Mouse (Mus musculus) intestine, postnatal 0 days (tissue): ENCODE measurements around the gene Gm3415. TPM values are rescaled to one million over a fixed set of nuclear protein-coding genes. Genes with fewer than 3 reads are reported as not detected.
"Not testable (repeated sequence)": the region's sequence is repeated elsewhere in the genome, so short reads cannot be mapped to it uniquely, and the experiment has no call there.

ENCODE experiments used
- ATAC-seq: fragments of 200-750 bp; cut with Nextera tagmentation; 2 replicates; pipeline ENCODE4 v1.8.0; 2017; ENCODE audit warnings: mild to moderate bottlenecking, moderate TSS enrichment, moderate library complexity
- H3K27ac ChIP-seq: fragments of 300-500 bp; sonication (generic); 2 replicates; pipeline ENCODE4 v1.5.1; 2014; ENCODE audit warnings: mild to moderate bottlenecking, low read depth, low read length, moderate library complexity
- H3K27me3 ChIP-seq: fragments of 300-500 bp; sonication (generic); replicated peaks from 2 replicates; pipeline ENCODE4 v1.6.1; 2014; ENCODE audit warnings: low read length, mixed read lengths; ENCODE audit not compliant: control insufficient read depth, insufficient read depth
- H3K36me3 ChIP-seq: fragments of 300-500 bp; sonication (generic); 2 replicates; pipeline ENCODE4 v1.6.1; 2014; ENCODE audit warnings: mild to moderate bottlenecking, moderate library complexity; ENCODE audit not compliant: control insufficient read depth, insufficient read depth
- H3K4me1 ChIP-seq: fragments of 300-500 bp; sonication (generic); replicated peaks from 2 replicates; pipeline ENCODE4 v1.6.1; 2014; ENCODE audit warnings: antibody characterized with exemption, low read length, mixed read lengths; ENCODE audit not compliant: control insufficient read depth, insufficient read depth
- H3K4me2 ChIP-seq: fragments of 300-500 bp; sonication (generic); replicated peaks from 2 replicates; pipeline ENCODE4 v1.6.1; 2014; ENCODE audit warnings: low read depth, mild to moderate bottlenecking, moderate library complexity
- H3K4me3 ChIP-seq: fragments of 300-500 bp; sonication (generic); 2 replicates; pipeline ENCODE4 v1.5.1; 2014; ENCODE audit warnings: low read depth, low read length
- H3K9ac ChIP-seq: fragments of 300-500 bp; sonication (generic); 2 replicates; pipeline ENCODE4 v1.6.1; 2014; ENCODE audit warnings: mild to moderate bottlenecking, low read depth, low read length
- H3K9me3 ChIP-seq: fragments of 300-500 bp; sonication (generic); 2 replicates; pipeline ENCODE4 v1.6.1; 2016; ENCODE audit warnings: mixed run types; ENCODE audit not compliant: control insufficient read depth
- CTCF ChIP-seq: sonication (generic); IDR thresholded peaks from 2 replicates; pipeline ENCODE4 v1.5.1; 2016; ENCODE audit warnings: low read depth, mild to moderate bottlenecking, control low read depth, antibody characterized with exemption, moderate library complexity
- WGBS: fragments of 180-500 bp; shearing (Covaris S2); extraction: QIAGEN DNeasy Blood & Tissue Kit; methylation state at CpG from one replicate; pipeline ENCODE4 v1.1.7; 2014; 5-methylcytosine and 5-hydroxymethylcytosine counted together
- polyA plus RNA-seq: library from polyadenylated mRNA; unstranded; fragments of >200 nt; fragmentation: Nextera tagmentation; extraction: Ambion mirVana; gene quantifications from 2 replicates; pipeline ENCODE4 v1.2.1, GENCODE M21; 2015

Gm3415 gene
- polyA plus RNA-seq: not detected in 2 replicates

- not testable (repeated sequence) for H3K9me3 ChIP-seq, ATAC-seq, H3K27me3 ChIP-seq, H3K36me3 ChIP-seq, H3K9ac ChIP-seq, H3K27ac ChIP-seq, H3K4me2 ChIP-seq, H3K4me1 ChIP-seq, H3K4me3 ChIP-seq
- no CpG with 5 or more reads among the region's 3 CpGs for WGBS
These were observed at the start of gene Gm3415 for GRCm38 (mm10) chr5:146555836-146556235. Gene Gm3415, plus strand, starts transcription at chr5:146556136.

DNA sequence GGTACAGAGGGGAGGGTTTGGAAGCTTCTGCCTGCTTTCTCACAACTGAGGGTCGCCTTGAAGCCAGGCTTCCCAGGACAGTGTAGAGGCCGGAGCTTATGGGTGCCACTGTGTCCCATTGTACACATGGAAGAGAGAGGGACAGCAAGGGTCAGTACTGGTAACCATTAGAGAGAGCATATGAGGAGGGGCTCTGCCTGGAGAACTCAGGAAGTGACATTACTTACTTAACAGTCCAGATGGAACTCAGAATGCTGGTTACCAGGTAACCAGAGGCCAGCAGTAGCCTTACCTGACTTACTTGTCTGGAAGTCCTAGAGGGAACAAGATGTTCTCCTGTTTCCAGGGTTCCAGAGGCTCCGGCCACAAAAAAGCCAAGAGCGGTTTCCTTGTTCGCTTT lies 42.1 kb upstream of the Gm3415 start, which contains the start of gene Gm3402:
TSS of gene Gm3402 (plus strand) at position 301 of the 400 bp plus-strand sequence.
- H3K9ac ChIP-seq, H3K36me3 ChIP-seq, H3K4me2 ChIP-seq, H3K27me3 ChIP-seq, ATAC-seq, H3K4me3 ChIP-seq, H3K27ac ChIP-seq, H3K9me3 ChIP-seq, H3K4me1 ChIP-seq: not testable (repeated sequence)
- no CpG with 5 or more reads among the region's 5 CpGs for WGBS

DNA sequence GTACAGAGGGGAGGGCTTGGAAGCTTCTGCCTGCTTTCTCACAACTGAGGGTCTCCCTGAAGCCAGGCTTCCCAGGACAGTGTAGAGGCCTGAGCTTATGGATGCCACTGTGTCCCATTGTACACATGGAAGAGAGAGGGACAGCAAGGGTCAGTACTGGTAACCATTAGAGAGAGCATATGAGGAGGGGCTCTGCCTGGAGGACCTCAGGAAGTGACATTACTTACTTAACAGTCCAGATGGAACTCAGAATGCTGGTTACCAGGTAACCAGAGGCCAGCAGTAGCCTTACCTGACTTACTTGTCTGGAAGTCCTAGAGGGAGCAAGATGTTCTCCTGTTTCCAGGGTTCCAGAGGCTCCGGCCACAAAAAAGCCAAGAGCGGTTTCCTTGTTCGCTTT lies 30.4 kb upstream of the Gm3415 start, which contains the start of gene Gm3404:
TSS of gene Gm3404 (plus strand) at position 301 of the 400 bp plus-strand sequence.
- not testable (repeated sequence) for H3K27me3 ChIP-seq, H3K27ac ChIP-seq, H3K4me1 ChIP-seq, H3K4me2 ChIP-seq, H3K36me3 ChIP-seq, H3K9ac ChIP-seq, H3K4me3 ChIP-seq, H3K9me3 ChIP-seq, ATAC-seq
- WGBS: no CpG with 5 or more reads among the region's 3 CpGs

DNA sequence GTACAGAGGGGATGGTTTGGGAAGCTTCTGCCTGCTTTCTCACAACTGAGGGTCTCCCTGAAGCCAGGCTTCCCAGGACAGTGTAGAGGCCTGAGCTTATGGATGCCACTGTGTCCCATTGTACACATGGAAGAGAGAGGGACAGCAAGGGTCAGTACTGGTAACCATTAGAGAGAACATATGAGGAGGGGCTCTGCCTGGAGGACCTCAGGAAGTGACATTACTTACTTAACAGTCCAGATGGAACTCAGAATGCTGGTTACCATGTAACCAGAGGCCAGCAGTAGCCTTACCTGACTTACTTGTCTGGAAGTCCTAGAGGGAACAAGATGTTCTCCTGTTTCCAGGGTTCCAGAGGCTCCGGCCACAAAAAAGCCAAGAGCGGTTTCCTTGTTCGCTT lies 18.6 kb upstream of the Gm3415 start, which contains the start of gene Gm3409:
TSS of gene Gm3409 (plus strand) at position 301 of the 400 bp plus-strand sequence.
- 93% methylated on average over 3 of the region's 3 CpGs for WGBS
- not testable (repeated sequence) for H3K36me3 ChIP-seq, H3K27ac ChIP-seq, H3K4me2 ChIP-seq, ATAC-seq, H3K4me3 ChIP-seq, H3K9me3 ChIP-seq, H3K9ac ChIP-seq, H3K27me3 ChIP-seq, H3K4me1 ChIP-seq

GRCm38 (mm10) chr5:146564259-146564658 lies 8.3 kb downstream of the Gm3415 start:
- Histone ChIP-seq H3K4me1 (no peaks in the 10 kb centered on the region), H3K4me2 (no peak overlapping the region), H3K36me3 (no peaks in the 10 kb centered on the region), H3K9me3 (no peaks in the 10 kb centered on the region), H3K9ac (no peak overlapping the region), H3K4me3 (no peak overlapping the region), H3K27ac (no peak overlapping the region), H3K27me3 (no peaks in the 10 kb centered on the region)
- ATAC-seq: no peak
- TF ChIP-seq CTCF: no peak
- WGBS: 83% methylated on average over 1 of the region's 1 CpGs

DNA sequence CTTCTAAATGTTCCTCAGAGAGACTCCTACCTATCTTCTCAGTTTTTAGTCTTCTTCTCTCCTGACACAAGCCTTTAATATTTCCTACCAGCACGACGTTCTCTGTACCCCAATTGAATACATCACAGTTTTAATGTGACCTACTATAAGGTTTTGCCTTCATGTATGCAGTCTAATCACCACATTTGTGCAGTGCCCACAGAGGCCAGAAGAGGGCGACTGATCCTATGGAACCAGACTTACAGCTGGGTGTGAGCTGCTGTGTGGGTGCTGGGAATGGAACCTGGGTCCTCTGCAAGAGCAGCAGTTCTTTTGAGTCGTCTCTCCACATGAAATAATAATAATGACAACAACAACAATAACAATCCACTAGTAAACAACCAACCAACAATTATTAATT lies 11.1 kb downstream of the Gm3415 start:
- WGBS: 65% methylated on average over 4 of the region's 4 CpGs
- TF ChIP-seq CTCF: peak; percentile 50
- no peak overlapping the region for H3K4me2 ChIP-seq
- no peaks in the 10 kb centered on the region for H3K27me3 ChIP-seq
- no peaks in the 10 kb centered on the region for H3K36me3 ChIP-seq
- no peak overlapping the region for H3K9ac ChIP-seq
- no peaks in the 10 kb centered on the region for H3K4me1 ChIP-seq
- H3K27ac ChIP-seq: no peak overlapping the region
- H3K4me3 ChIP-seq: no peak overlapping the region
- H3K9me3 ChIP-seq: no peaks in the 10 kb centered on the region
- ATAC-seq: no peak

DNA sequence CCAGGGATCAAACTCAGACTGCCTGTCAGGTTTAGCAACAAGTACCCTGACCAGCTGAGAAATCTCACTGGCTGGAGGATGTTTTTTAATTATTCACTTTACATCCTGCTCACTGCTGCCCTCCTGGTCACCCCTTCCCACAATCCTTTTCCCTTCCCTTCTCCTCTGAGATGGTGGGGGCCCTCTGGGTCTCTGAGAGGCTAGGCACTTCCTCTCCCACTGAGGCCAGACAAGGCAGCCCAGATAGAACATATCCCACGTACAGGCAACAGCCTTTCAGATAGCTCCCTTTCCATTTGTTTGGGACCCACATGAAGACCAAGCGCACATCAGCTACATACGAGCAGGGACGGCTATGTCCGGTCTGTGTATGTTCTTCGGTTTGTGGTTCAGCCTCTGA lies 14.2 kb downstream of the Gm3415 start:
- H3K36me3 ChIP-seq, ATAC-seq, H3K4me2 ChIP-seq, H3K27ac ChIP-seq, H3K9me3 ChIP-seq, H3K4me1 ChIP-seq, H3K27me3 ChIP-seq, H3K4me3 ChIP-seq, H3K9ac ChIP-seq: not testable (repeated sequence)
- 77% methylated on average over 6 of the region's 6 CpGs for WGBS

DNA sequence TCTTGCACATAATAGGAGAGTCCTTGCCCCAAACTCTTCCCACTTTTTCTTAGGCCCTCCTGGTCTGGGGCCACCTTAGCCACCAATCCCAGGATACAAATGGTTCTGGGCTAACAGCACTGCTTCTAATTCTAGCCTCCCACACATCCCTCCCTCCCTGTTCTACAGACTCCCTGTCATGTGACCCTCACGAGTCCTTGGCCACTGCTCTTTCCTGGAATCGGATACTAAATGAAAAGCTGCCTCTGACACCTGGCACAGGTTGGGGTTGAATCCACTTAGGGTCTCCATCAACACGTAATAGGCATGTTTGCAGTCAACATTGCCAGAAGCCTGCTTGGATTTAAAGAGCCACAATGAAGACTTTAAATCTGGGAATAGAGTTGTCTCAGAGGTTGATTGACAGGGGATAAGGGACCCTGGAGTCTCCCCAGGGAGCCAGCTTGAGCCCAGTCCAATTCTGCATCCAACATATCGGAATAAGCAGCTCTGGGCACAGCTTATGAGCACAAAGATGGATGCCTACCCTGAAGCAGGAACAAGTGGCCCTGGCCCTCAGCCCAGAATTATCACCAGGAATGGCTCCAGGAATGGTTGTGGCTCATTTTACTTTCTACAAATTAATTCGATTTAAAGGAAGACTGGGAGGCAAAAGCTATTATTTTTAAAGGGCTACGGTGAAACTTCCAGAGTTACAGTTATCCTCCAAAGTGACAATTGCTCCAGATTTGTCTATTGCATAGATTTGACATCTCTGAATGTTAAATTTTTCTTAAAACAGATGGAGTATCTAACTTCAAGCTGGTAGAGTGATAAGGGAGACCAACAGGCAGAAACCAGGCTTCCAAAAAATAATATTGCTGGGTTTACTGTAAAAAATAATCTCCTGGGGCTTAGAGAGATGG lies 16.1 kb downstream of the Gm3415 start:
- not testable (repeated sequence) for H3K4me1 ChIP-seq, H3K9me3 ChIP-seq, H3K9ac ChIP-seq, H3K27ac ChIP-seq, H3K4me3 ChIP-seq, H3K27me3 ChIP-seq, H3K36me3 ChIP-seq, ATAC-seq, H3K4me2 ChIP-seq
- WGBS: 59% methylated on average over 6 of the region's 6 CpGs

DNA sequence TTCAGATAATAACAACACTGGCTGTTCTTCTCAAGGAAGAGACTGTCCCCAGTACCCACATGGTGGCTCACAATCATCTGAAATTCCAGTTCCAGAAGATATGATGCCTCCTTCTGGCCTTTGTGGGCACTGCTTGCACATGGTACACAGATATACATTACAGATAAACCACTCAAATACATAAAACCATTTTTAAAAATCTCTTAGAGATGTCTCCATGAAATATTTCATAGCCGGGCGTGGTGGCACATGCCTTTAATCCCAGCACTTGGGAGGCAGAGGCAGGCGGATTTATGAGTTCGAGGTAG lies 16.8 kb downstream of the Gm3415 start:
- ATAC-seq, H3K4me3 ChIP-seq: not testable (repeated sequence)
- WGBS: 95% methylated on average over 4 of the region's 4 CpGs

More for the DNA sequence above, 16.8 kb downstream of the Gm3415 start:
- not testable (repeated sequence) for H3K27ac ChIP-seq, H3K4me1 ChIP-seq, H3K9ac ChIP-seq, H3K36me3 ChIP-seq, H3K27me3 ChIP-seq, H3K4me2 ChIP-seq, H3K9me3 ChIP-seq
